Mouse (Mus musculus) CH12.LX (cell line): Measurements from ENCODE around the gene Padi3.

Experiments
- CTCF ChIP-seq, 2 experiments: IDR thresholded peaks in 1 of 2; conservative IDR thresholded peaks in 1 of 2; 2 replicates each; pipeline ENCODE4 v1.5.1; 2011 to 2012; ENCODE audit warnings: low read depth in 2 of 2, low read length in 2 of 2, improper control_type of control experiment in 1 of 2, inconsistent platforms in 1 of 2, mild to moderate bottlenecking in 1 of 2, moderate library complexity in 1 of 2
- E2F4 ChIP-seq: IDR thresholded peaks from 2 replicates; pipeline ENCODE4 v1.6.1; 2011; ENCODE audit warnings: low read depth, low read length, improper control_type of control experiment; ENCODE audit not compliant: insufficient replicate concordance
- EP300 ChIP-seq: IDR thresholded peaks from 2 replicates; pipeline ENCODE4 v1.6.1; 2011; ENCODE audit warnings: low read length, improper control_type of control experiment
- HCFC1 ChIP-seq: IDR thresholded peaks from 2 replicates; pipeline ENCODE4 v1.6.1; 2012; ENCODE audit warnings: low read depth, mild to moderate bottlenecking, inconsistent platforms, low read length, improper control_type of control experiment
- JUND ChIP-seq: conservative IDR thresholded peaks from 2 replicates; pipeline ENCODE4 v1.6.1; 2011; ENCODE audit warnings: low read depth, low read length, improper control_type of control experiment
- MAX ChIP-seq: IDR thresholded peaks from 2 replicates; pipeline ENCODE4 v1.6.1; 2011; ENCODE audit warnings: low read length, improper control_type of control experiment
- MXI1 ChIP-seq: IDR thresholded peaks from 2 replicates; pipeline ENCODE4 v1.6.1; 2011; ENCODE audit warnings: mild to moderate bottlenecking, low read depth, low read length, improper control_type of control experiment
- NRF1 ChIP-seq: IDR thresholded peaks from 2 replicates; pipeline ENCODE4 v1.6.1; 2014; ENCODE audit warnings: low read depth, mild to moderate bottlenecking, inconsistent platforms, low read length, improper control_type of control experiment, moderate library complexity
- POLR2A ChIP-seq: IDR thresholded peaks from 2 replicates; pipeline ENCODE4 v1.6.1; 2011; ENCODE audit warnings: low read depth, mild to moderate bottlenecking, improper control_type of control experiment, low read length
- UBTF ChIP-seq: IDR thresholded peaks from 2 replicates; pipeline ENCODE4 v1.6.1; 2012; ENCODE audit warnings: low read depth, mild to moderate bottlenecking, inconsistent platforms, low read length, improper control_type of control experiment, moderate library complexity
- USF1 ChIP-seq: IDR thresholded peaks from 2 replicates; pipeline ENCODE4 v1.6.1; 2014; ENCODE audit warnings: low read depth, mild to moderate bottlenecking, inconsistent platforms, low read length, improper control_type of control experiment
- USF2 ChIP-seq: conservative IDR thresholded peaks from 2 replicates; pipeline ENCODE4 v1.6.1; 2011; ENCODE audit warnings: low read depth, low read length, improper control_type of control experiment
- ZC3H11A ChIP-seq: IDR thresholded peaks from 2 replicates; pipeline ENCODE4 v1.6.1; 2012; ENCODE audit warnings: low read depth, mild to moderate bottlenecking, inconsistent platforms, low read length, improper control_type of control experiment
- ZNF384 ChIP-seq: IDR thresholded peaks from 2 replicates; pipeline ENCODE4 v1.6.1; 2012; ENCODE audit warnings: low read depth, low read length, improper control_type of control experiment, inconsistent platforms

DNA sequence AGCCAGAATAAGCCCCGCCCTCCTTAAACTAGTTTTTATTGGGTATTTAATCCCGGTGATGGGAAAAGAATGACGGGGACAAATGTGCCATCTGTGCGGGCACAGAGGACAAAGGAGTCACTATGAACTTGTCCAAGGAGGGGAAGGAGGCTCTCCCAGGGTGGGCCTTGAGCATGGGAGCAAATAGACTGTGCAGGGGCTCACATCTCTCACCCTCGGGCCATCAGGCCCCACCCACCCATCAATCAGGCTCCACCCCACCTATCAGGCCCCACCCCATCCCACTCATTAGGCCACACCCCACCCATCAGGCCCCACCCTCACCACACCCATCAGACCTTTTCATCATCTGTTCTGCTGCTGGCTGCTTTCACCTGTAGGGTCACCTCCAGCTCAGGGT, 41.5 kb downstream of the Padi3 start:
- no peak for TF ChIP-seq EP300
- no peak for TF ChIP-seq USF2
- TF ChIP-seq CTCF (conservative IDR thresholded peaks at IDR 0.05 in 1 of 2, IDR thresholded peaks at IDR 0.05 in 1 of 2; ENCODE audit: low read depth in 2 of 2, low read length in 2 of 2), result no peak
- no peak for TF ChIP-seq JUND
- TF ChIP-seq MXI1, result no peak
- no peak for TF ChIP-seq ZC3H11A
- TF ChIP-seq POLR2A, result no peak
- no peak for TF ChIP-seq NRF1
- TF ChIP-seq ZNF384, result no peak
- TF ChIP-seq HCFC1, result no peak
- TF ChIP-seq USF1, result no peak
- TF ChIP-seq E2F4, result no peak
- no peak for TF ChIP-seq MAX
- no peak for TF ChIP-seq UBTF
